Mouse (Mus musculus): ENCODE data around the gene Resp18. TPM values are rescaled to one million over a fixed set of nuclear protein-coding genes. Genes with fewer than 3 reads are reported as not detected.

Resp18 gene
- polyA plus RNA-seq, 1 experiment, result 1.2 TPM

GRCm38 (mm10) chr1:75227653-75228052, 50.6 kb downstream of the Resp18 start:
- Histone ChIP-seq H3K4me3 (replicated peaks; ENCODE audit: extremely low read depth, low read depth, low read length) (no peak overlapping the region), H3K4me1 (ENCODE audit: control insufficient read depth, insufficient read depth, low read length) (no peaks in the 10 kb centered on the region)
- WGBS, result 73% methylated on average over 1 of the region's 1 CpGs
- no peak for DNase-seq
- TF ChIP-seq POLR2A (IDR thresholded peaks at IDR 0.05; ENCODE audit: borderline replicate concordance, extremely low read depth, low read depth, low read length) (no peak), CTCF (IDR thresholded peaks at IDR 0.05; ENCODE audit: insufficient read depth, low read length) (no peak)

- Histone ChIP-seq H3K4me1 (ENCODE audit: control insufficient read depth, insufficient read depth, low read length) (no peaks in the 10 kb centered on the region), H3K4me3 (replicated peaks; ENCODE audit: extremely low read depth, low read depth, low read length) (no peak overlapping the region)
- 35% methylated on average over 2 of the region's 2 CpGs for WGBS
- TF ChIP-seq POLR2A (IDR thresholded peaks at IDR 0.05; ENCODE audit: borderline replicate concordance, extremely low read depth, low read depth, low read length), result no peak
- TF ChIP-seq CTCF (IDR thresholded peaks at IDR 0.05; ENCODE audit: insufficient read depth, low read length), result no peak
- no peak for DNase-seq
Measured at GRCm38 (mm10) chr1:75226138-75226537, 52.1 kb downstream of the Resp18 start.

GRCm38 (mm10) chr1:75225473-75225872, 52.7 kb downstream of the Resp18 start:
- WGBS, result 40% methylated on average over 3 of the region's 3 CpGs
- Histone ChIP-seq H3K4me1 (ENCODE audit: control insufficient read depth, insufficient read depth, low read length) (no peaks in the 10 kb centered on the region), H3K4me3 (replicated peaks; ENCODE audit: extremely low read depth, low read depth, low read length) (no peak overlapping the region)
- DNase-seq, result no peak
- TF ChIP-seq CTCF (IDR thresholded peaks at IDR 0.05; ENCODE audit: insufficient read depth, low read length), result no peak
- TF ChIP-seq POLR2A (IDR thresholded peaks at IDR 0.05; ENCODE audit: borderline replicate concordance, extremely low read depth, low read depth, low read length), result no peak

- TF ChIP-seq CTCF (IDR thresholded peaks at IDR 0.05; ENCODE audit: insufficient read depth, low read length) (no peak), POLR2A (IDR thresholded peaks at IDR 0.05; ENCODE audit: borderline replicate concordance, extremely low read depth, low read depth, low read length) (no peak)
- H3K4me1 ChIP-seq (ENCODE audit: control insufficient read depth, insufficient read depth, low read length), result 0 out of 2 replicates have a peak, but pooled peaks cover 2% of the 10 kb centered on the region
- no peak overlapping the region for H3K4me3 ChIP-seq (replicated peaks; ENCODE audit: extremely low read depth, low read depth, low read length)
- WGBS, result 51% methylated on average over 6 of the region's 6 CpGs
- DNase-seq, result no peak
Measured at GRCm38 (mm10) chr1:75223532-75223931, 54.7 kb downstream of the Resp18 start.

- 60% methylated on average over 6 of the region's 6 CpGs for WGBS
- DNase-seq, result no peak
- no peak for TF ChIP-seq POLR2A (IDR thresholded peaks at IDR 0.05; ENCODE audit: borderline replicate concordance, extremely low read depth, low read depth, low read length)
- no peak for TF ChIP-seq CTCF (IDR thresholded peaks at IDR 0.05; ENCODE audit: insufficient read depth, low read length)
- 0 out of 2 replicates have a peak, but pooled peaks cover 2% of the 10 kb centered on the region for H3K4me1 ChIP-seq (ENCODE audit: control insufficient read depth, insufficient read depth, low read length)
- no peak overlapping the region for H3K4me3 ChIP-seq (replicated peaks; ENCODE audit: extremely low read depth, low read depth, low read length)
Measured at GRCm38 (mm10) chr1:75222926-75223325, 55.3 kb downstream of the Resp18 start.

Other genes with a start within 250 kb of the Resp18 start
- gene Nhej1, start 153.2 kb downstream of the Resp18 start, polyA plus RNA-seq (2012; rRNA removed), result 1.8 and 2.7 TPM in 2 replicates
- gene Slc23a3, start 144.5 kb downstream of the Resp18 start, polyA plus RNA-seq (2012; rRNA removed), result 1.4 and 2.0 TPM in 2 replicates
- 57.6 and 64.3 TPM in 2 replicates for gene Cnppd1, start 135.7 kb downstream of the Resp18 start, polyA plus RNA-seq (2012; rRNA removed)
- gene Retreg2, start 135.6 kb downstream of the Resp18 start, polyA plus RNA-seq (2012; rRNA removed), result 112 and 123 TPM in 2 replicates
- 59.4 and 68.0 TPM in 2 replicates for gene Zfand2b, start 109.8 kb downstream of the Resp18 start, polyA plus RNA-seq (2012; rRNA removed)
- gene Abcb6, start 98.0 kb downstream of the Resp18 start, polyA plus RNA-seq (2012; rRNA removed), result 14.6 and 18.7 TPM in 2 replicates
- gene Ankzf1, start 86.3 kb downstream of the Resp18 start, polyA plus RNA-seq (2012; rRNA removed), result 15.4 and 20.0 TPM in 2 replicates
- gene Atg9a, start 86.2 kb downstream of the Resp18 start, polyA plus RNA-seq (2012; rRNA removed), result 65.7 and 73.3 TPM in 2 replicates
- 8.8 and 15.4 TPM in 2 replicates for gene Glb1l, start 67.6 kb downstream of the Resp18 start, polyA plus RNA-seq (2012; rRNA removed)
- 130 and 140 TPM in 2 replicates for gene Stk16, start 67.6 kb downstream of the Resp18 start, polyA plus RNA-seq (2012; rRNA removed)
- 36.6 and 103 TPM in 2 replicates for gene Tuba4a, start 58.5 kb downstream of the Resp18 start, polyA plus RNA-seq (2012; rRNA removed)
- not detected in 2 replicates for gene A630095N17Rik, start 46.3 kb downstream of the Resp18 start, polyA plus RNA-seq (2012; rRNA removed)
- gene Dnajb2, start 42.0 kb downstream of the Resp18 start, polyA plus RNA-seq (2012; rRNA removed), result 54.5 and 56.1 TPM in 2 replicates
- gene Ptprn, start 13.9 kb downstream of the Resp18 start, polyA plus RNA-seq (2012; rRNA removed), result 2.1 and 2.5 TPM in 2 replicates
- gene Dnpep, start 39.6 kb upstream of the Resp18 start, polyA plus RNA-seq (2012; rRNA removed), result 104 and 129 TPM in 2 replicates
- gene Des, start 81.9 kb upstream of the Resp18 start, polyA plus RNA-seq (2012; rRNA removed), result 107 and 185 TPM in 2 replicates
- gene Speg, start 96.9 kb upstream of the Resp18 start, polyA plus RNA-seq (2012; rRNA removed), result 31.5 and 35.0 TPM in 2 replicates
- 106 and 125 TPM in 2 replicates for gene Gmppa, start 157.5 kb upstream of the Resp18 start, polyA plus RNA-seq (2012; rRNA removed)
- 0.05 TPM in 1 of 2 replicates, not detected in the other for gene Asic4, start 172.0 kb upstream of the Resp18 start, polyA plus RNA-seq (2012; rRNA removed)
- 89.7 and 127 TPM in 2 replicates for gene Chpf, start 200.9 kb upstream of the Resp18 start, polyA plus RNA-seq (2012; rRNA removed)
- 5.2 and 7.4 TPM in 2 replicates for gene Tmem198, start 201.1 kb upstream of the Resp18 start, polyA plus RNA-seq (2012; rRNA removed)
- 20.7 and 26.1 TPM in 2 replicates for gene Obsl1, start 228.0 kb upstream of the Resp18 start, polyA plus RNA-seq (2012; rRNA removed)
- gene Inha, start 228.7 kb upstream of the Resp18 start, polyA plus RNA-seq (2012; rRNA removed), result 13.6 and 14.3 TPM in 2 replicates
- 44.1 and 50.6 TPM in 2 replicates for gene Stk11ip, start 243.1 kb upstream of the Resp18 start, polyA plus RNA-seq (2012; rRNA removed)